Mouse (Mus musculus): ENCODE data around the gene Pank2. TPM values are rescaled to one million over a fixed set of nuclear protein-coding genes. Genes with fewer than 3 reads are reported as not detected.
"Not testable (repeated sequence)": the region's sequence is repeated elsewhere in the genome, so short reads cannot be mapped to it uniquely, and the experiment has no call there.

Pank2 gene
- polyA plus RNA-seq, 1 experiment from 2014 or later: 37.1 TPM

- 79% methylated on average over 2 of the region's 2 CpGs for WGBS
- no peak overlapping the region for H3K27ac ChIP-seq (ENCODE audit: poor library complexity, severe bottlenecking)
- no peak overlapping the region for H3K4me3 ChIP-seq
- peaks cover 51% of the 10 kb centered on the region for H3K36me3 ChIP-seq
- H3K4me2 ChIP-seq: no peak overlapping the region
- H3K9ac ChIP-seq: no peak overlapping the region
- H3K9me3 ChIP-seq (replicated peaks): no peaks in the 10 kb centered on the region
- H3K27me3 ChIP-seq (replicated peaks): 0 out of 2 replicates have a peak, but pooled peaks cover 6% of the 10 kb centered on the region
- no peaks in the 10 kb centered on the region for H3K4me1 ChIP-seq (replicated peaks)
- ATAC-seq (ENCODE audit: insufficient number of reproducible peaks, low FRiP score): no peak
These were observed 38.2 kb downstream of the Pank2 start for GRCm38 (mm10) chr2:131300485-131300884.

DNA sequence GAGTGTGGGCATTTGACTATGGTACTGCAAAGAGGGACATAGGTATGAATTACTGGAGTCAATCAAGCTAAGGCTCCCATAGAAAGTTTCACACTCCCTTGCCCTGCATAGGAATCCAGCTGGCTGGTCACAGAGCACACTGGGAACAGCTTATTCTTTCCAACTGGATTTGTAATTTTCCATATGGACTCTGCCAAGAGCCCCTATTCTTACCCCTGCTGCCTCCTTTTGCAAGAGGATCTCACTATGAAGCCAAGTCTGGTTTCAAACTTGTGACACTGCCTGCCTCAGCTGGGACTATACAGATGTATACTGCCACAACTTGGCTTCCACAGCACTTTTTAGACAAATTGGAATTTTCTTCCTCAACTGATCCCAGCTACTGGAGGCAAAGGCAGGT lies 39.3 kb downstream of the Pank2 start:
- Histone ChIP-seq H3K27me3 (replicated peaks) (0 out of 2 replicates have a peak, but pooled peaks cover 6% of the 10 kb centered on the region), H3K27ac (ENCODE audit: poor library complexity, severe bottlenecking) (no peak overlapping the region), H3K36me3 (peaks cover 40% of the 10 kb centered on the region), H3K4me1 (replicated peaks) (no peaks in the 10 kb centered on the region), H3K4me3 (no peak overlapping the region), H3K9me3 (replicated peaks) (no peaks in the 10 kb centered on the region), H3K9ac (no peak overlapping the region), H3K4me2 (no peak overlapping the region)
- no peak for ATAC-seq (ENCODE audit: insufficient number of reproducible peaks, low FRiP score)

- ATAC-seq (ENCODE audit: insufficient number of reproducible peaks, low FRiP score): no peak
- no peaks in the 10 kb centered on the region for H3K4me1 ChIP-seq (replicated peaks)
- 84% methylated on average over 9 of the region's 9 CpGs for WGBS
- H3K9me3 ChIP-seq (replicated peaks): no peaks in the 10 kb centered on the region
- H3K27me3 ChIP-seq (replicated peaks): 0 out of 2 replicates have a peak, but pooled peaks cover 6% of the 10 kb centered on the region
- H3K9ac ChIP-seq: no peak overlapping the region
- no peak overlapping the region for H3K27ac ChIP-seq (ENCODE audit: poor library complexity, severe bottlenecking)
- H3K4me3 ChIP-seq: no peak overlapping the region
- H3K4me2 ChIP-seq: no peak overlapping the region
- peaks cover 20% of the 10 kb centered on the region for H3K36me3 ChIP-seq
These were observed 42.2 kb downstream of the Pank2 start for GRCm38 (mm10) chr2:131304497-131304896.

- WGBS: 80% methylated on average over 1 of the region's 1 CpGs
- not testable (repeated sequence) for H3K4me1 ChIP-seq (replicated peaks); H3K27ac ChIP-seq (ENCODE audit: poor library complexity, severe bottlenecking); H3K9me3 ChIP-seq (replicated peaks); ATAC-seq (ENCODE audit: insufficient number of reproducible peaks, low FRiP score); H3K4me3 ChIP-seq; H3K27me3 ChIP-seq (replicated peaks); H3K9ac ChIP-seq; H3K4me2 ChIP-seq
- peaks cover 20% of the 10 kb centered on the region for H3K36me3 ChIP-seq
These were observed 42.9 kb downstream of the Pank2 start for GRCm38 (mm10) chr2:131305226-131305625.

DNA sequence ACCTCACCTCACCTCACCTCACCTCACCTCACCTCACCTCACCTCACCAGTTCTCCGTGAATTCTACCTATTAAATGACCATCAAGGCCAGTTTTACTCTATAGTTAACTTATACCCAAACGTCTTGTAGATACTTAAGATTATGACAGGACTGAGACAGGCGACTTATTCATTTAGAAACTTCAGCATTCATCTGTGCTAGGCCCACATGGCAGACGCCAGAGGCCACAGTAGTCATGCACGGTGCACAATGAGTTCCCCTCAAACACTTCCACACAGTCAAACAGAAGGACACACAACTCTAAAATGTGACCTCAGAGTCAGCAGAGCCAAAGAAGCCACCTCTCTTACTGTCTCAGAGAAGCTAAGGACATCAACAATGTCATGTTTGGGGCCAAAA lies 45.1 kb downstream of the Pank2 start:
- Histone ChIP-seq H3K9ac (no peak overlapping the region), H3K27me3 (replicated peaks) (no peaks in the 10 kb centered on the region), H3K4me1 (replicated peaks) (no peaks in the 10 kb centered on the region), H3K9me3 (replicated peaks) (no peaks in the 10 kb centered on the region), H3K4me2 (no peak overlapping the region), H3K27ac (ENCODE audit: poor library complexity, severe bottlenecking) (no peak overlapping the region), H3K36me3 (peaks cover 17% of the 10 kb centered on the region), H3K4me3 (no peak overlapping the region)
- WGBS: 80% methylated on average over 5 of the region's 5 CpGs
- ATAC-seq (ENCODE audit: insufficient number of reproducible peaks, low FRiP score): no peak

DNA sequence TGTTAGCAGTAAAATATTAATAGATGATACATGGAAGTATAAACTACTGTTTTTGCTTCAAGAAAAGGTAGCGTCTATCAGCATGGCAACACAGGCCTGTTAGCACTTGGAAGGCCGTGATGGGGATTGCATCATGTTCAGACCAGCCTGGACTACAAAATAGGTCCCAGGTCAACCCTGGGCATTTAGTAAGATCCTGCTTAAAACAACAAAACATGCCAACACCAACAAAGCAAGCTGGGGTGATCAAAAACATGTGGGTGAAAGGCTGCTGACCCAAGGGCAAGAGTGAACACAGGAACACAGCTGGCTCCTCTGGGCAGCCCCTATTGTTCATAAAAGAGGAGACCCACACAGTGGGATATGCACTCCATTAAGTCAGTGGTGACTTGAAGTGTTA lies 45.5 kb downstream of the Pank2 start:
- Histone ChIP-seq H3K4me3 (no peak overlapping the region), H3K36me3 (peaks cover 13% of the 10 kb centered on the region), H3K27ac (ENCODE audit: poor library complexity, severe bottlenecking) (no peak overlapping the region), H3K4me1 (replicated peaks) (no peaks in the 10 kb centered on the region), H3K27me3 (replicated peaks) (no peaks in the 10 kb centered on the region), H3K9me3 (replicated peaks) (no peaks in the 10 kb centered on the region), H3K9ac (no peak overlapping the region), H3K4me2 (no peak overlapping the region)
- WGBS: 85% methylated on average over 2 of the region's 2 CpGs
- ATAC-seq (ENCODE audit: insufficient number of reproducible peaks, low FRiP score): no peak

DNA sequence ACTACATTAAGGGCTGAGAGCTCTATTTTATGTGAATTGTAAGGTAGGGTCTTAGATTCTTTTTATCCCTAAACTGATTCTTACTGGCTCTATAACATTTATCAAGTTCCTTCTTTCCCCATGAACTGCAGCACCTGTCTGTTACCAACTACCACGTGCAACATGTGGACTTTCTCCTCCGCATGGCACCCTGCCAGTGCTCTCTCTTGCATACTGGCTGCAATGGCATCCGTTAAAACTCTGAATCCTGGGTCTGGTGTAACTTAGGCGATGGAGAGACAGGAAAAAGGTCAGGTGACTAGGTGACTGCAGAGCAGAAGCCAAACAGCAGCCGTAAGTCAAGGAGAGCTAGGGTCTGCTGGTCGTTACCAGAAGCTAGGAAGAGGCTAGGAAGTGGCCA lies 47.0 kb downstream of the Pank2 start:
- Histone ChIP-seq H3K36me3 (0 out of 2 replicates have a peak, but pooled peaks cover under 1% of the 10 kb centered on the region), H3K9ac (no peak overlapping the region), H3K9me3 (replicated peaks) (no peaks in the 10 kb centered on the region), H3K27ac (ENCODE audit: poor library complexity, severe bottlenecking) (no peak overlapping the region), H3K4me3 (no peak overlapping the region), H3K4me2 (no peak overlapping the region), H3K27me3 (replicated peaks) (no peaks in the 10 kb centered on the region), H3K4me1 (replicated peaks) (no peaks in the 10 kb centered on the region)
- no peak for ATAC-seq (ENCODE audit: insufficient number of reproducible peaks, low FRiP score)
- 54% methylated on average over 6 of the region's 6 CpGs for WGBS

GRCm38 (mm10) chr2:131316167-131316566 lies 53.9 kb downstream of the Pank2 start:
- Histone ChIP-seq H3K9me3 (replicated peaks) (peaks cover 7% of the 10 kb centered on the region; the same call in 1 of the 2 replicates), H3K4me1 (replicated peaks) (peaks cover 3% of the 10 kb centered on the region), H3K27ac (ENCODE audit: poor library complexity, severe bottlenecking) (no peak overlapping the region), H3K4me3 (no peak overlapping the region), H3K4me2 (no peak overlapping the region), H3K27me3 (replicated peaks) (no peaks in the 10 kb centered on the region), H3K36me3 (peaks cover 3% of the 10 kb centered on the region; the same call in 1 of the 2 replicates), H3K9ac (no peak overlapping the region)
- no peak for ATAC-seq (ENCODE audit: insufficient number of reproducible peaks, low FRiP score)
- WGBS: 75% methylated on average over 2 of the region's 2 CpGs

DNA sequence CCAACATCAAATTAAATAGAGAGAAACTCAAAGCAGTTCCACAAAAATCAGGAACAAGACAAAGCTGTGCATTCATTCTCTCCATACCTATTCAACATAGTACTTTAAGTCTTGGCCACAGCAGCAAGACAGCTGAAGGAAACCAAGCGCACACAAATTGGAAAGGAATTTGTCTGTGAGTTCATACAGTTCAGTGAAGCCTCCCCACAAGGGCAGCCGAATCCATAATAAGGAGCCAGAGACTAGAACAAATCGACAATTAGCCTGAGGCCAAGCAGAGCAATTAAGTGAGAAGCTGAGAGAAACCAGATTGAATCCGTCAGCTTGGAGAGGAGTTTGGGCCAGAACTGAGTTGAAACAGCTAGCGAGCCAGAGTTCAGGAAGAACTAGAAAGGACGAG lies 57.1 kb downstream of the Pank2 start:
- Histone ChIP-seq H3K4me3 (no peak overlapping the region), H3K9me3 (replicated peaks) (peaks cover 7% of the 10 kb centered on the region; the same call in 1 of the 2 replicates), H3K36me3 (peaks cover 3% of the 10 kb centered on the region; the same call in 1 of the 2 replicates), H3K4me2 (no peak overlapping the region), H3K27ac (ENCODE audit: poor library complexity, severe bottlenecking) (no peak overlapping the region), H3K4me1 (replicated peaks) (peaks cover 8% of the 10 kb centered on the region), H3K27me3 (replicated peaks) (no peaks in the 10 kb centered on the region), H3K9ac (no peak overlapping the region)
- WGBS: 84% methylated on average over 6 of the region's 6 CpGs
- ATAC-seq (ENCODE audit: insufficient number of reproducible peaks, low FRiP score): no peak

DNA sequence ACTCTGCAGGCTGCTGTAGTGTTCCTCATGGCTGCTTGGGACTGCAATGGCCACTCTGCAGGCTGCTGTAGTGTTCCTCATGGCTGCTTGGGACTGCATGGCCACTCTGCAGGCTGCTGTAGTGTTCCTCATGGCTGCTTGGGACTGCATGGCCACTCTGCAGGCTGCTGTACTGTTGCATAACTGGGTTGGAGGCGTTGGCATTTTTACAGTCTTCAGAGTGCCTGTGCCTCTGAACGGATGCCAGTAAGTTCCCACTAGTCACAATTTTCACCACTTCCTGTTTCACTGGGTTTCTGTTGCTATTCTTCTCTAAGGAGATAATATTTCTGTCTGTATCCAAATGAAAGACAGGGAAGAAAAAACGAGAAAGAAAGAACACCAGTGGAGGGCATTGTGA lies 58.9 kb downstream of the Pank2 start:
- not testable (repeated sequence) for H3K9me3 ChIP-seq (replicated peaks); ATAC-seq (ENCODE audit: insufficient number of reproducible peaks, low FRiP score); H3K4me2 ChIP-seq; H3K4me3 ChIP-seq; H3K27ac ChIP-seq (ENCODE audit: poor library complexity, severe bottlenecking); H3K36me3 ChIP-seq; H3K27me3 ChIP-seq (replicated peaks); H3K9ac ChIP-seq
- H3K4me1 ChIP-seq (replicated peaks): peaks cover 12% of the 10 kb centered on the region
- 33% methylated on average over 3 of the region's 3 CpGs for WGBS

GRCm38 (mm10) chr2:131323675-131324074 lies 61.4 kb downstream of the Pank2 start:
- 26% methylated on average over 1 of the region's 1 CpGs for WGBS
- ATAC-seq (ENCODE audit: insufficient number of reproducible peaks, low FRiP score): no peak
- H3K4me2 ChIP-seq: no peak overlapping the region
- H3K27ac ChIP-seq (ENCODE audit: poor library complexity, severe bottlenecking): no peak overlapping the region
- no peaks in the 10 kb centered on the region for H3K27me3 ChIP-seq (replicated peaks)
- H3K9ac ChIP-seq: no peak overlapping the region
- peaks cover 12% of the 10 kb centered on the region for H3K4me1 ChIP-seq (replicated peaks)
- H3K4me3 ChIP-seq: no peak overlapping the region
- H3K36me3 ChIP-seq: no peaks in the 10 kb centered on the region
- H3K9me3 ChIP-seq (replicated peaks): 0 out of 2 replicates have a peak, but pooled peaks cover 3% of the 10 kb centered on the region

GRCm38 (mm10) chr2:131326044-131326443 lies 63.7 kb downstream of the Pank2 start:
- H3K4me1 ChIP-seq (replicated peaks): peaks cover 11% of the 10 kb centered on the region
- no peak overlapping the region for H3K27ac ChIP-seq (ENCODE audit: poor library complexity, severe bottlenecking)
- H3K9ac ChIP-seq: no peak overlapping the region
- H3K4me3 ChIP-seq: no peak overlapping the region
- no peaks in the 10 kb centered on the region for H3K36me3 ChIP-seq
- no peak for ATAC-seq (ENCODE audit: insufficient number of reproducible peaks, low FRiP score)
- H3K4me2 ChIP-seq: no peak overlapping the region
- WGBS: 64% methylated on average over 3 of the region's 3 CpGs
- H3K9me3 ChIP-seq (replicated peaks): no peaks in the 10 kb centered on the region
- no peaks in the 10 kb centered on the region for H3K27me3 ChIP-seq (replicated peaks)

All from heart, embryonic 12.5 days (tissue).